Comparison of ENCODE assay signal across 16 mouse cellular contexts in the genomic region with DNA sequence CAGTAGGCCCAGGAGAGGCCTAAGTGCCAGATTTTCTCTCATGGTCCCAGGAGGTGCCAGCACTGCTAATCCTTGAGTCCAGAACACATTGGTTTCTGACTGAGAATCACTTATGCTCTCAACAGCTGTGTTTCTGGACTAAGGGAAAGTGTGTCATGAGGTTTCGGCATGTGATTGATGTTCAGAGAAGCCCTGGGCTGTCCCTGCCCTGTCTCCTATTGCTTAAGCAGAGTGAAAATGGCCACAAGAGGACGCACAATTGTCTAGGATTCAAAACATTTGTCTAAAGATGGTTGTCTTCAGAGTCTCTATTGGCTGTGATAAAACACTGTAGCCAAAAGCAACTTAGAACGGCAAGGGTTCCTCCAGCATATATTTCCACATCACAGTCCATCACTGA.
"Had no signal": no experiment of that assay in that cellular context is flagged by ENCODE, and none has a peak within 500 bp of the region (broad histone marks: within the 10 kb centered on the region; RNA-seq: fewer than 3 reads in every experiment).

No protein-coding gene starts in this region.

- H3K4me2 ChIP-seq: limb, embryonic 13.5 days; neural tube, embryonic 15.5 days had no signal

- H3K4me3 ChIP-seq: layer of hippocampus, adult 2 months; limb, embryonic 13.5 days; midbrain, embryonic 10.5 days; myocyte; neural tube, embryonic 15.5 days had no signal

- H3K36me3 ChIP-seq: limb, embryonic 13.5 days; midbrain, embryonic 10.5 days; neural tube, embryonic 15.5 days had no signal

- H3K4me1 ChIP-seq: limb, embryonic 13.5 days; midbrain, embryonic 10.5 days; neural tube, embryonic 15.5 days had no signal

- H3K27ac ChIP-seq: layer of hippocampus, adult 2 months; limb, embryonic 13.5 days; liver, embryonic 14.5 days; midbrain, embryonic 10.5 days; neural tube, embryonic 15.5 days had no signal

- H3K9me3 ChIP-seq: limb, embryonic 13.5 days; midbrain, embryonic 10.5 days; neural tube, embryonic 15.5 days had no signal

- H3K27me3 ChIP-seq: limb, embryonic 13.5 days; neural tube, embryonic 15.5 days had no signal

- H3K9ac ChIP-seq: limb, embryonic 13.5 days; liver, embryonic 14.5 days; neural tube, embryonic 15.5 days had no signal

- DNase-seq: kidney, postnatal 10 days; kidney, postnatal 4 days; left cerebral cortex, postnatal 4 days; lung, adult 18-20 months; lung, postnatal 4 days; midbrain, embryonic 14.5 days; right cerebral cortex, adult 18-20 months; right cerebral cortex, postnatal 25 days; thymus, adult 18-20 months; thymus, postnatal 25 days had no signal
